Mouse (Mus musculus) kidney, adult 11 months (tissue): Measurements from ENCODE around the gene Lmnb2.

Experiments
- DNase-seq: peaks from one replicate; pipeline ENCODE4 v3.0.0; 2022

Lmnb2 gene

GRCm38 (mm10) chr10:80944231-80944630 is 26.2 kb upstream of the Lmnb2 start:
- no peak for DNase-seq

- DNase-seq, result no peak
These were observed 25.7 kb upstream of the Lmnb2 start for GRCm38 (mm10) chr10:80943701-80944100.

- no peak for DNase-seq
These were observed 24.9 kb upstream of the Lmnb2 start for GRCm38 (mm10) chr10:80942919-80943318.

GRCm38 (mm10) chr10:80940988-80941347 is 22.9 kb upstream of the Lmnb2 start:
- DNase-seq, result no peak

- peak; percentile 90 for DNase-seq
These were observed 22.4 kb upstream of the Lmnb2 start for GRCm38 (mm10) chr10:80940320-80940987.

GRCm38 (mm10) chr10:80939671-80940070 is 21.6 kb upstream of the Lmnb2 start:
- DNase-seq, result peak; percentile 87

GRCm38 (mm10) chr10:80938831-80939550 is 20.9 kb upstream of the Lmnb2 start:
- no peak for DNase-seq

GRCm38 (mm10) chr10:80937646-80938045 is 19.6 kb upstream of the Lmnb2 start:
- peak; percentile 88 for DNase-seq

GRCm38 (mm10) chr10:80936810-80937164 is 18.7 kb upstream of the Lmnb2 start:
- DNase-seq, result no peak

- DNase-seq, result peak; percentile 52
These were observed 18.2 kb upstream of the Lmnb2 start for GRCm38 (mm10) chr10:80936135-80936809.

- no peak for DNase-seq
These were observed 17.7 kb upstream of the Lmnb2 start for GRCm38 (mm10) chr10:80935698-80936097.

GRCm38 (mm10) chr10:80935241-80935640 is 17.2 kb upstream of the Lmnb2 start:
- no peak for DNase-seq

GRCm38 (mm10) chr10:80934136-80934985 is 16.3 kb upstream of the Lmnb2 start:
- no peak for DNase-seq

GRCm38 (mm10) chr10:80933421-80933979 is 15.5 kb upstream of the Lmnb2 start:
- DNase-seq, result no peak

- no peak for DNase-seq
These were observed 14.8 kb upstream of the Lmnb2 start for GRCm38 (mm10) chr10:80932700-80933420.

- no peak for DNase-seq
These were observed 14.2 kb upstream of the Lmnb2 start for GRCm38 (mm10) chr10:80932206-80932605.

- DNase-seq, result no peak
These were observed 13.7 kb upstream of the Lmnb2 start for GRCm38 (mm10) chr10:80931695-80932094.

GRCm38 (mm10) chr10:80931153-80931671 is 13.2 kb upstream of the Lmnb2 start:
- peak; percentile 69 for DNase-seq

GRCm38 (mm10) chr10:80930361-80931152 is 12.5 kb upstream of the Lmnb2 start:
- no peak for DNase-seq

- DNase-seq, result peak; percentile 98
These were observed 11.5 kb upstream of the Lmnb2 start, which contains the start of gene Gadd45b for GRCm38 (mm10) chr10:80929299-80930226. TSS of gene Gadd45b (plus strand) at chr10:80930073.
